Mouse (Mus musculus) liver, embryonic 14.5 days (tissue): ENCODE data around the gene Vmn2r5.
"Not testable (repeated sequence)": the region's sequence is repeated elsewhere in the genome, so short reads cannot be mapped to it uniquely, and the experiment has no call there.

Experiments
- CTCF ChIP-seq: IDR thresholded peaks from 2 replicates; pipeline ENCODE4 v1.5.1; 2016; ENCODE audit warnings: antibody characterized with exemption, low read depth, control low read depth
- EP300 ChIP-seq: IDR thresholded peaks from 2 replicates; pipeline ENCODE4 v1.6.1; 2016; ENCODE audit warnings: antibody characterized with exemption, low read depth

DNA sequence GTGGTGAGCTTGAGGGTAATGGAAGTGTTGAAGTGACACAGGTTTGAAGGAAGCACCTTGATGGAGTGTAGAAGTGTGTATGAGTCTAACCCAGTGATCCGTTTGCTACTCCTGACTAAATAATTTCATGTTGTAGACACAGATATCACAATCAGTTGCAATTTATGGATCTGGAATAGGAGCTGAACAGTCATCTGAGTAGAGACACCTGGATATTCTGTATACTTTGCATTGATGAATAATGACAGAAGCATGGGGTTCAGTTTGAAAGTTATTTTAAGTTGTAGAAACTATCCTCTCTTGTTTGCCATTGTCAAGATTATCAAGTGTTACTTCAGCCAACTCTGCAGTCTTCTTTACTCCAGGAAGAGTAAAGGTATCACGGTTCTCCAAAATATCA is at the start of gene Vmn2r5:
- not testable (repeated sequence) for TF ChIP-seq CTCF, EP300
